Mouse (Mus musculus): ENCODE data around the gene Scimp.

DNA sequence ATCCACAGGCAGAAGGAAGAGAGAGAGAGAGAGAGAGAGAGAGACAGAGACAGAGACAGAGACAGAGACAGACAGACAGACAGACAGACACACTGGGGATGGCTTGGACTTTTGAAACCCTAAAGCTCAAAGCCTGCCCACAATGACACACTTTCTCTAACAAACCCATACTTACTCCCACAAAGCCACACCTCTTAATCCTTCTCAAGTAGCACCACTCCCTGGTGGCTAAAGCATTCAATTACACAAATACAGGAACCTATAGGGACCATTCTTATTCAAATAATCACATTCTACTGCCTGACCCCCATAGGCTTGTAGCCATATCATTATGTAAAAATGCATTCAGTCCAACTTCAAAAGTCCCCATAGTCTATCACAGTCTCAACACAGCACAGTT lies 21.0 kb upstream of the Scimp start:
- TF ChIP-seq CTCF (IDR thresholded peaks at IDR 0.05; ENCODE audit: control insufficient read depth, insufficient read depth, insufficient read length) (no peak), USF1 (IDR thresholded peaks at IDR 0.05; ENCODE audit: low read depth) (no peak), CEBPB (IDR thresholded peaks at IDR 0.05; ENCODE audit: low read depth) (no peak), MYOD1 (IDR thresholded peaks at IDR 0.05; ENCODE audit: control insufficient read depth, insufficient read length, low read depth) (no peak), MAX (IDR thresholded peaks at IDR 0.05) (no peak), FOSL1 (IDR thresholded peaks at IDR 0.05; ENCODE audit: insufficient read depth, low read length, poor library complexity, severe bottlenecking) (no peak), MYOG (IDR thresholded peaks at IDR 0.05; ENCODE audit: control insufficient read depth, extremely low read depth, insufficient read length) (no peak)

Measured in C2C12 (cell line).